Mouse (Mus musculus): ENCODE results near the gene Phf24. TPM values are rescaled to one million over a fixed set of nuclear protein-coding genes. Genes with fewer than 3 reads are reported as not detected.

Phf24 gene
- total and polyA plus RNA-seq, 3 experiments: 0.31 to 0.92 TPM; not detected in 1

DNA sequence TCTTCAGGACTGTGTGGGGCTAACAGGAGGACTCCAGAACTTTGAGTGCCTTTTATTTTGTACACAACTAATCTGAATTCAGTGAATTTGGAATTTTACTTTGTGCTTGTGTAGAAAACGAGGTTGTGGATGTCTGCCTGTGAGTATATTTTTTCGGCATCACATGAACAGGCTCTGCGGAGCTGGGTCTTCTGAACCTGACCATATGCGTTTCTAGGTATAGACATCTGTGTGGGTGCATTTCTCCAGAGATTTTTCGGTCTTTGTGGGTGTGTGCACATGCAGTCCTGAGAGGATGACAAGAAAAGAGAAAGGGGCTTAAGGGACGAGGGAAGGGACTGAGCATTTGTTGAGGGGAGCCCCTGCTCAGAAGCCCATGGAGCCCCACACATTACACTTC, 29.5 kb upstream of the Phf24 start:
- no peak overlapping the region for H3K9ac ChIP-seq (ENCODE audit: control insufficient read depth, low read depth, low read length, poor library complexity, severe bottlenecking)
- H3K27ac ChIP-seq (ENCODE audit: control insufficient read depth, low read depth, low read length): no peak overlapping the region
- no peak for DNase-seq (ENCODE audit: low read depth, low spot score)
- H3K79me2 ChIP-seq (ENCODE audit: control insufficient read depth, insufficient read depth, low read length, poor library complexity): no peaks in the 10 kb centered on the region
- no peaks in the 10 kb centered on the region for H3K4me1 ChIP-seq (ENCODE audit: control insufficient read depth in 1 of 2, insufficient read depth in 2 of 2, low read length in 2 of 2)
- H3K9me3 ChIP-seq (replicated peaks; ENCODE audit: insufficient read depth, low read length): no peaks in the 10 kb centered on the region
- no peaks in the 10 kb centered on the region for H3K36me3 ChIP-seq (ENCODE audit: control insufficient read depth in 1 of 2, insufficient read depth in 2 of 2, low read length in 2 of 2)
- H3K4me3 ChIP-seq (ENCODE audit: control insufficient read depth in 1 of 2, insufficient read depth in 1 of 2, low read depth in 2 of 2, low read length in 2 of 2): no peak overlapping the region
- no peak for TF ChIP-seq ZKSCAN1 (IDR thresholded peaks at IDR 0.05; ENCODE audit: low read depth, low read length)
- TF ChIP-seq POLR2AphosphoS5 (IDR thresholded peaks at IDR 0.05; ENCODE audit: borderline replicate concordance, low read depth, low read length): no peak
- no peak for TF ChIP-seq KAT2A (conservative IDR thresholded peaks at IDR 0.05; ENCODE audit: low read depth, low read length)
- TF ChIP-seq CHD1 (IDR thresholded peaks at IDR 0.05; ENCODE audit: low read depth, low read length): no peak
- TF ChIP-seq EP300 (IDR thresholded peaks at IDR 0.05; ENCODE audit: low read depth in 1 of 2, low read length in 2 of 2): no peak
- TF ChIP-seq GABPA (IDR thresholded peaks at IDR 0.05; ENCODE audit: low read depth, low read length): no peak
- no peak for TF ChIP-seq RCOR1 (IDR thresholded peaks at IDR 0.05; ENCODE audit: low read depth, low read length)
- no peak for TF ChIP-seq MAZ (IDR thresholded peaks at IDR 0.05; ENCODE audit: low read depth, low read length)
- TF ChIP-seq JUND (IDR thresholded peaks at IDR 0.05; ENCODE audit: low read depth, low read length): no peak
- no peak for TF ChIP-seq SMC3 (IDR thresholded peaks at IDR 0.05; ENCODE audit: low read depth, low read length)
- TF ChIP-seq USF1 (IDR thresholded peaks at IDR 0.05; ENCODE audit: low read depth, low read length): no peak
- no peak for TF ChIP-seq MEF2A (IDR thresholded peaks at IDR 0.05; ENCODE audit: extremely low read depth, insufficient replicate concordance, low read depth, low read length, poor library complexity, severe bottlenecking)
- TF ChIP-seq MYC (IDR thresholded peaks at IDR 0.05; ENCODE audit: low read depth, low read length): no peak
- TF ChIP-seq CHD2 (IDR thresholded peaks at IDR 0.05; ENCODE audit: low read length): no peak
- no peak for TF ChIP-seq GATA1 (IDR thresholded peaks at IDR 0.05; ENCODE audit: low read depth, low read length)
- TF ChIP-seq NELFE (IDR thresholded peaks at IDR 0.05; ENCODE audit: low read depth, low read length): no peak
- no peak for TF ChIP-seq TBP (IDR thresholded peaks at IDR 0.05; ENCODE audit: low read depth, low read length)
- no peak for TF ChIP-seq TCF12 (IDR thresholded peaks at IDR 0.05; ENCODE audit: low read depth, low read length)
- H3K27me3 ChIP-seq (ENCODE audit: control insufficient read depth in 1 of 2, insufficient read depth in 2 of 2, low read length in 2 of 2): peaks cover 1 to 3% of the 10 kb centered on the region in 2 experiments; a peak in 3 of 4 replicates

DNA sequence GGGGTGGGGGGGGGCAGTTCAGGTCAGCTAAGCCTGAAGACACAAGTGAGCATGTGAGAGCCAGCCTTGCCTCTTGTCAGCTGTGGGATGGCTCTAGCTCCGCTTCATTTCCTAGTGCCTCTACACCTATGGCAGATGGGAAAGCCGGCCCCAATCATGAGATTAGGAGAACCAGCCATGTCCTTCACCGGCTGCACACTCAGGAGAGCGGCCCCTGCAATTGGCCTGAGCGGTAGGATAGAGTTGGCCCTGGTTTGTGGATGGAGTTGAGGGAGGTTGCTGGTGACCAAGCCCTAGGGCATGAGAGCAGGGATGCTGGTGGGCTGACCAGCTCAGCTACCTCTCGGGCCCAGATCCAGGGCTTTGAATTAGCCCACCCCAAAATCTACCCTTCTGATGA, 27.7 kb upstream of the Phf24 start:
- Histone ChIP-seq H3K4me1 (ENCODE audit: control insufficient read depth in 1 of 2, insufficient read depth in 2 of 2, low read length in 2 of 2) (no peaks in the 10 kb centered on the region), H3K4me3 (ENCODE audit: control insufficient read depth in 1 of 2, insufficient read depth in 1 of 2, low read depth in 2 of 2, low read length in 2 of 2) (no peak overlapping the region), H3K9ac (ENCODE audit: control insufficient read depth, low read depth, low read length, poor library complexity, severe bottlenecking) (no peak overlapping the region), H3K27me3 (ENCODE audit: control insufficient read depth in 1 of 2, insufficient read depth in 2 of 2, low read length in 2 of 2) (peaks cover 1 to 6% of the 10 kb centered on the region in 2 experiments), H3K79me2 (ENCODE audit: control insufficient read depth, insufficient read depth, low read length, poor library complexity) (no peaks in the 10 kb centered on the region), H3K36me3 (ENCODE audit: control insufficient read depth in 1 of 2, insufficient read depth in 2 of 2, low read length in 2 of 2) (no peaks in the 10 kb centered on the region), H3K27ac (ENCODE audit: control insufficient read depth, low read depth, low read length) (no peak overlapping the region), H3K9me3 (replicated peaks; ENCODE audit: insufficient read depth, low read length) (no peaks in the 10 kb centered on the region)
- DNase-seq (ENCODE audit: low read depth, low spot score): no peak
- TF ChIP-seq ZC3H11A (IDR thresholded peaks at IDR 0.05; ENCODE audit: low read depth, low read length) (no peak), CHD1 (IDR thresholded peaks at IDR 0.05; ENCODE audit: low read depth, low read length) (no peak), CHD2 (IDR thresholded peaks at IDR 0.05; ENCODE audit: low read length) (no peak), NRF1 (IDR thresholded peaks at IDR 0.05; ENCODE audit: insufficient read depth, low read depth, low read length, poor library complexity, severe bottlenecking) (no peak), BHLHE40 (IDR thresholded peaks at IDR 0.05; ENCODE audit: borderline replicate concordance, low read depth, low read length) (no peak), JUND (IDR thresholded peaks at IDR 0.05; ENCODE audit: low read depth, low read length) (no peak), GABPA (IDR thresholded peaks at IDR 0.05; ENCODE audit: low read depth, low read length) (no peak), ZMIZ1 (IDR thresholded peaks at IDR 0.05; ENCODE audit: low read depth, low read length) (no peak)

Data from MEL (cell line).